In the genomic region with DNA sequence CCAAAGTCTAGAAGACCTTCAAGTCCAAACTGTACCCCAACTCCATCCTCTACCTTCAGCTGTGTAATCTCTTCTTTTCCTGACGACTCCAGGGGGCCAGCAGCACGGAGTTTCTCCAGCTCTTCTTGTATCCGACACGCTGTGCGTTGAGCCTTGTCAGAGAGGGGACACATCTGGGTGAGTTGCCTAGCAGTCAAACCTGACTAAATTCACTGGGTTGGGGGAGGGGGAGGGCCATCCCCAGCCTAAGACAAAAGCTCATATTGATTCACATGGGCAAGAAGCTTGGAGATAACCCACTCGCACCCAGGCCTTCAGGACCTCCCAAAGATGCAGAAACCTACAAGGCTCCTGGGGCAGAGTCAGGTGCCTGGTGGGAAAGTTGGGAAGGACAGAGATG, we compare ENCODE assay signal across 25 mouse cellular contexts. TPM values are rescaled to one million over a fixed set of nuclear protein-coding genes. Genes with fewer than 3 reads are reported as not detected.
A peak's percentile ranks its signal among the peaks of the same experiment; 100 is the strongest.
DNase-seq lines count a peak whose midpoint lies in the region; ATAC-seq lines count a peak whose summit lies in the region.
"Had no signal": no experiment of that assay in that cellular context is flagged by ENCODE, and none has a peak within 500 bp of the region (broad histone marks: within the 10 kb centered on the region; RNA-seq: fewer than 3 reads in every experiment).

No protein-coding gene starts in this region.

- H3K4me2 ChIP-seq in forebrain, embryonic 11.5 days (ENCODE audit: low read depth, low read length, severe bottlenecking), result no peak overlapping the region
- no peak overlapping the region for H3K4me2 ChIP-seq in forebrain, embryonic 16.5 days (ENCODE audit: low read length)
- H3K4me2 ChIP-seq in heart, embryonic 13.5 days, result no peak overlapping the region
- H3K4me2 ChIP-seq: embryonic facial prominence, embryonic 12.5 days; forebrain, embryonic 12.5 days had no signal

- H3K9me3 ChIP-seq in forebrain, embryonic 11.5 days (ENCODE audit: control insufficient read depth, low read length), result no peaks in the 10 kb centered on the region
- H3K9me3 ChIP-seq in forebrain, embryonic 16.5 days (ENCODE audit: control insufficient read depth, low read length), result no peaks in the 10 kb centered on the region
- H3K9me3 ChIP-seq in heart, embryonic 13.5 days, result no peaks in the 10 kb centered on the region
- H3K9me3 ChIP-seq: embryonic facial prominence, embryonic 10.5 days; embryonic facial prominence, embryonic 12.5 days; forebrain, embryonic 12.5 days; G1E had no signal

- intact Hi-C loops in heart, postnatal 10 days (cut with DNase I), result no loop called here

- peak; percentile 45 for DNase-seq in forebrain, embryonic 11.5 days (ENCODE audit: low spot score)
- DNase-seq in heart, adult 11 months, result peak; percentile 87
- no peak for DNase-seq in heart, adult 8-10 months (ENCODE audit: low spot score)
- no peak for DNase-seq in heart, postnatal 10 days
- DNase-seq: adrenal gland, adult 8-10 months; adrenal gland, postnatal 14 days; adrenal gland, postnatal 36 days; B cell, adult 2 months; cerebellum, adult 11-12 months; cerebellum, adult 2 months; cerebellum, adult 9-10 months; cerebellum, postnatal 10 days; cerebellum, postnatal 25 days; forebrain, postnatal 0 days had no signal

- H3K4me1 ChIP-seq in forebrain, embryonic 11.5 days (replicated peaks; ENCODE audit: control insufficient read depth, insufficient read depth, low read length), result no peaks in the 10 kb centered on the region
- no peaks in the 10 kb centered on the region for H3K4me1 ChIP-seq in forebrain, embryonic 16.5 days (replicated peaks; ENCODE audit: control insufficient read depth, insufficient read depth, low read length)
- H3K4me1 ChIP-seq in heart, embryonic 13.5 days, result peaks cover 68% of the 10 kb centered on the region
- H3K4me1 ChIP-seq: embryonic facial prominence, embryonic 12.5 days; forebrain, embryonic 12.5 days had no signal

- no peak overlapping the region for H3K9ac ChIP-seq in forebrain, embryonic 11.5 days (ENCODE audit: low read length)
- H3K9ac ChIP-seq in forebrain, embryonic 16.5 days (replicated peaks; ENCODE audit: low read depth, low read length), result no peak overlapping the region
- H3K9ac ChIP-seq in heart, embryonic 13.5 days, result no peak overlapping the region
- H3K9ac ChIP-seq: embryonic facial prominence, embryonic 12.5 days; forebrain, embryonic 12.5 days; forebrain, postnatal 0 days had no signal

- H3K4me3 ChIP-seq in forebrain, embryonic 11.5 days (ENCODE audit: low read depth, low read length), result no peak overlapping the region
- no peak overlapping the region for H3K4me3 ChIP-seq in forebrain, embryonic 16.5 days (replicated peaks; ENCODE audit: low read length)
- H3K4me3 ChIP-seq in heart, embryonic 13.5 days, result no peak overlapping the region
- H3K4me3 ChIP-seq: embryonic facial prominence, embryonic 10.5 days; embryonic facial prominence, embryonic 12.5 days; forebrain, embryonic 12.5 days had no signal

- 94% methylated on average over 6 of the region's 6 CpGs for WGBS in forebrain, embryonic 11.5 days
- WGBS in forebrain, embryonic 16.5 days, result 96% methylated on average over 6 of the region's 6 CpGs
- WGBS in heart, embryonic 13.5 days, result 85% methylated on average over 6 of the region's 6 CpGs

- H3K36me3 ChIP-seq in forebrain, embryonic 11.5 days (ENCODE audit: control insufficient read depth, insufficient read depth, low read length), result no peaks in the 10 kb centered on the region; the same call in 1 of the 2 replicates
- H3K36me3 ChIP-seq in forebrain, embryonic 16.5 days (ENCODE audit: control insufficient read depth, insufficient read depth), result peaks cover 35% of the 10 kb centered on the region
- peaks cover 100% of the 10 kb centered on the region for H3K36me3 ChIP-seq in heart, embryonic 13.5 days

- no peaks in the 10 kb centered on the region for H3K27me3 ChIP-seq in forebrain, embryonic 11.5 days (ENCODE audit: control insufficient read depth, insufficient read depth, low read length)
- no peaks in the 10 kb centered on the region for H3K27me3 ChIP-seq in forebrain, embryonic 16.5 days (replicated peaks; ENCODE audit: control insufficient read depth, insufficient read depth, low read length)
- no peaks in the 10 kb centered on the region for H3K27me3 ChIP-seq in heart, embryonic 13.5 days (replicated peaks)
- H3K27me3 ChIP-seq: CH12.LX; embryonic facial prominence, embryonic 12.5 days; forebrain, embryonic 12.5 days; Patski had no signal

- no peak overlapping the region for H3K27ac ChIP-seq in forebrain, embryonic 11.5 days (ENCODE audit: low read depth, low read length)
- H3K27ac ChIP-seq in forebrain, embryonic 16.5 days (ENCODE audit: low read length), result no peak overlapping the region
- peak overlapping the region; percentile 82; the same call in 1 of the 2 replicates for H3K27ac ChIP-seq in heart, embryonic 13.5 days (replicated peaks)
- H3K27ac ChIP-seq: embryonic facial prominence, embryonic 10.5 days; embryonic facial prominence, embryonic 12.5 days; forebrain, embryonic 12.5 days had no signal

- ATAC-seq in forebrain, embryonic 11.5 days (replicated peaks; ENCODE audit: low FRiP score), result no peak
- no peak for ATAC-seq in forebrain, embryonic 16.5 days
- ATAC-seq in heart, embryonic 13.5 days (ENCODE audit: extremely low read depth, insufficient number of reproducible peaks, low FRiP score, low TSS enrichment), result no peak
- ATAC-seq: activated CD4-positive, CD25-positive, alpha-beta regulatory T cell, adult 4 months; CD4-positive, CD25-positive, alpha-beta regulatory T cell, adult 4 months; forebrain, embryonic 14.5 days; forebrain, postnatal 0 days; Patski had no signal

RNA-seq across cellular contexts. Expression of a gene that starts 34.1 kb away (rescaled TPM):
- polyA plus RNA-seq in forebrain, embryonic 11.5 days (2014; fragmentation: Nextera tagmentation; extraction: Ambion mirVana), result 364 and 369 TPM in 2 replicates
- 428 and 455 TPM in 2 replicates for polyA plus RNA-seq in forebrain, embryonic 16.5 days (2015; fragmentation: Nextera tagmentation; extraction: Ambion mirVana)
- 100 to 1,000 TPM; 129 to 151 (median 143) TPM for total RNA-seq in heart, adult 8-10 months (2022)
- polyA plus RNA-seq in heart, embryonic 13.5 days (2015; fragmentation: Nextera tagmentation; extraction: Ambion mirVana), result 860 and 905 TPM in 2 replicates
- 100 to 1,000 TPM; 486 to 498 TPM for total RNA-seq in heart, postnatal 10 days (2021)

Comparison
In these comparisons a context has a peak if more than half of its experiments do, and no peak if none do; other contexts are left out.
1. DNase-seq: peak in forebrain, embryonic 11.5 days (single experiment) and heart, adult 11 months (single experiment); none in heart, adult 8-10 months (single experiment) and heart, postnatal 10 days (0 of 2).